Mouse (Mus musculus): Measurements from ENCODE around the gene Daw1.

Daw1 gene

GRCm38 (mm10) chr1:83159603-83160002 is at the start of gene Daw1:
Gene Daw1 (plus strand): TSS chr1:83159752.
- no peak for TF ChIP-seq GATA4 (IDR thresholded peaks at IDR 0.05; ENCODE audit: insufficient replicate concordance, low read length)

DNA sequence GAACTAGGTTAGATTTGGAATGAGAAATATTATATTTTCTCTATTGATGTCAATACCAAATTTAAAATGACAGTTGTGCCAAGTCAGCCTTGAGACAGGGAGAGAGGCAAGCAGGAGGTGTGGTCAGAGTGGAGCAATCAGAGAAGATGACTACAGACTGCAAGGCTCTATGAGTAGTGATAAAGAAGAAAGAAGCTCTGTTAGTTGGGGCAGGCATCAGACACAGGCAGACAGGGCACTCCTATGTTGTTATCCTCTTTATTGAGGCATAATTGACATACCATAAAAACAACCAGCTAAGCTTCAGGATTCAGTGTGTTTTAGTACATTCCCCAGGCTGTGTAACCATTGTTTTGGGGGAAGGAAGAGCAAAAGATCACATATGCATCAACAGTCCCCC is 48.6 kb upstream of the Daw1 start:
- no peak for TF ChIP-seq GATA4 (IDR thresholded peaks at IDR 0.05; ENCODE audit: insufficient replicate concordance, low read length)

- TF ChIP-seq GATA4 (IDR thresholded peaks at IDR 0.05; ENCODE audit: insufficient replicate concordance, low read length), result no peak
Measured at GRCm38 (mm10) chr1:83111726-83112125, 47.8 kb upstream of the Daw1 start.

DNA sequence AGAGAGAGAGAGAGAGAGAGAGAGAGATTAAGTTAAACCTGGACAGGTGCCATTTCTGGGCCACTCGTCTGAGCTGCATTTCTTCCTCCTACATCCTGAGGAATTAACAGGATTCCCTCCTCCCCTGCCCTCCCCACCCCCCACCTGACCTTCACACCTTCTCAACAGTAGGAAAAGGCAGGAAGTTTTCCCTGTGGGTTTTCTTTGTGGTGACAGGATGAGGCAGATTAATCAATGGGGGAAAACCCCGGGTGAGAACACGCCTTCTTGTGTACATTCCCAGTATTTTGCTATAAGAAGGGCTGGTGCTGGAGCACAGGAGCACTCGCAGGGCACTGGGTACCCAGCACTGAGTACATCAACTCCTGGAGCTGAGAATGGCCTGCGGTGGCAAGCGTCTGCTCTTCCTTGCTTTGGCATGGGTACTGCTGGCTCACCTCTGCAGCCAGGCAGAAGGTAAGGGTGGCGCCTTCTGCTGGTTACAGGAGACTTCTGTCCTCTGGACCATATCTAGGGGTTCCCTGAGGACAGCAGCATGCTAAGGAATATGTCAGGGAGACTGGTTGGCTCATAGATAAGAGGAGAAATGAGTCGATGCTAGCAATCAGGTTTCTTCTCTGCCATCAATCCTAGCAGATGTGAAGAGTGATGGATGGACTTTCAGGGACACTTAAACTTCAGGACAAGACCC is 43.0 kb upstream of the Daw1 start, which contains the start of gene Ccl20:
Gene Ccl20, plus strand, starts transcription at position 320 of the 691 bp plus-strand sequence.
- no peak for TF ChIP-seq GATA4 (IDR thresholded peaks at IDR 0.05; ENCODE audit: insufficient replicate concordance, low read length)

- TF ChIP-seq GATA4 (IDR thresholded peaks at IDR 0.05; ENCODE audit: insufficient replicate concordance, low read length), result no peak
Measured at GRCm38 (mm10) chr1:83117217-83117616, 42.3 kb upstream of the Daw1 start.

DNA sequence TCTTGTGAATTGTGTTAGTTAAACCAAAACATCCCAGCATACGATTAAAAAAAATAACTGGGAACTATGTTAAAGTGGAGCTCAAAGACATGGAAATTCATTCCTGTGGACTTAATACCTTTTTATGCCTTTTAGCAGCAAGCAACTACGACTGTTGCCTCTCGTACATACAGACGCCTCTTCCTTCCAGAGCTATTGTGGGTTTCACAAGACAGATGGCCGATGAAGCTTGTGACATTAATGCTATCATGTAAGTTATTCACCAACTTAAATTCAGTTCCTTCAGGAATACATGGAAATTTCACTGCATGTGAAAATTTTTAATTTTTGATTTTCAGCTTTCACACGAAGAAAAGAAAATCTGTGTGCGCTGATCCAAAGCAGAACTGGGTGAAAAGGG is 41.9 kb upstream of the Daw1 start:
- no peak for TF ChIP-seq GATA4 (IDR thresholded peaks at IDR 0.05; ENCODE audit: insufficient replicate concordance, low read length)

GRCm38 (mm10) chr1:83119903-83120302 is 39.6 kb upstream of the Daw1 start:
- no peak for TF ChIP-seq GATA4 (IDR thresholded peaks at IDR 0.05; ENCODE audit: insufficient replicate concordance, low read length)

DNA sequence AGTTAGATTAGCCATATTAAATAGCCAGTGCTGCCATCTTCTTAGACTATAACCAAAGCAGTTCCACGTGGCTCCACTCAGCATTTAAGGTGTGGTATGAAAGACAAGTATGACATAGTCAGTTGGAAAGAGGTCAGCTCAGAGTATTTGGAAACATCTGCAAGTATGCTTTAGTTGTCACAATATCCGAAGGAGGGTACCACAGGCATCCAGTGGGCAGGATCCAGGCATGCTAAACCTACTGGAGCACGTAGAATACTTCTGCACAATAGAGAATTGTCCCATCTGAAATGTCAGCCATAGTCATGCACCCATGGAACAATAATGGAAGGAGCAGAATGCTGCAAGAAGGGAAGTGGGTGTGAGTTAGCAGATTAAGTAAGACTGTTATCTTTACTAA is 39.2 kb upstream of the Daw1 start:
- no peak for TF ChIP-seq GATA4 (IDR thresholded peaks at IDR 0.05; ENCODE audit: insufficient replicate concordance, low read length)

GRCm38 (mm10) chr1:83123201-83123600 is 36.4 kb upstream of the Daw1 start:
- TF ChIP-seq GATA4 (IDR thresholded peaks at IDR 0.05; ENCODE audit: insufficient replicate concordance, low read length), result no peak

DNA sequence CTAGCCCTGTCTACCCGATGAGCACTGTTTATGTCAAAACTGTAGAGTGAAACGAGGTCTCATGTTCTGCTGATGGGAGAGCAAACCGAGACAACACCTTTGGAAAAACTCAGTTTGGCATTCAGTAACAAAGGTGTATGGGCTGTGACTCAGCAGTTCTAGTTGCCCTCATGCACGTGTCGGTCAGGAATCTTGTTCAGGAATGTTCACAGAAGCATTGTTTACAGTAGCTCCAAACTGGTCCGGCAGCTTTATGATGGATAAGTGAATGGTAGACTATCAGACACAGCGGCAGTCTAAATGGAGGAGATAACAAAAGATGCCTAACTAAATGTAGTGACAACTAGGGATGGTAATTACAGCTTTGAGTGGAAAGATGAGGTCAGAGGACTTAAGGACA is 23.7 kb upstream of the Daw1 start:
- TF ChIP-seq GATA4 (IDR thresholded peaks at IDR 0.05; ENCODE audit: insufficient replicate concordance, low read length), result no peak

DNA sequence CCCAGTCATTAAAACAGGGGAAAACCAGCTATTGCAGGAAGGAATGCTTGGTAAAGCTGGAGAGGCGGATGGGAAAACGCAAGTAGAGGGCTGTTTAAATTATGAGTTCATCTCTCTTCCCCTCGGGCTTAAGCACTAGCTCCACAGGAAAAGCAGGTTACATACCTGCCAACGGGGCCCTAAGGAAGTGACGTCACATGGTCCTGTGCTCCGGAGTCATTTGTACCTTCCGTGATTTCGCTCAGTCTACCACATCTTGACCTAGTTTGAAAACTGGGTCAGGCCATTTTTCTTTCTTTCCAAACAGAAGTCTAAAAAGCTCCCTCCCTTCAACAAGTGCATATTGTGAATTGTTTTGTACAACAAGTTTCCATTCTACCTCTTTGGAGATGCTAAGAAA is 21.7 kb upstream of the Daw1 start:
- TF ChIP-seq GATA4 (IDR thresholded peaks at IDR 0.05; ENCODE audit: insufficient replicate concordance, low read length), result no peak

DNA sequence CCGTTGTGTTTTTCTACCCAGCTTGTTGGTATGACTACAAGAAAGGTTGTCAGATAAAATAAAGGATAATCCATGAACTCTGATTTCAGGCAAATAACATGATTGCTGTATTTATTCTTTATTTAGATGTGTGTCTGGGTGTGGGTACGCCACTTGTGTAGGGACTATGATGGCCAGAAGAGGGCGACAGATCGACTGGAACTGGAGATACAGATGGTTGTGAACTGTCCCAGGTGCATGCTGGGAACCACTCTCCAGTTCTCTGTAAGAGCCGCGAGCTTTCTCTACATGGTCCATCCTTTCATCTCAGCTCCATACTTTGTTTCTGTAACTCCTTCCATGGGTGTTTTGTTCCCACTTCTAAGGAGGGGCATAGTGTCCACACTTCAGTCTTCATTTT is 20.8 kb upstream of the Daw1 start:
- TF ChIP-seq GATA4 (IDR thresholded peaks at IDR 0.05; ENCODE audit: insufficient replicate concordance, low read length), result no peak

DNA sequence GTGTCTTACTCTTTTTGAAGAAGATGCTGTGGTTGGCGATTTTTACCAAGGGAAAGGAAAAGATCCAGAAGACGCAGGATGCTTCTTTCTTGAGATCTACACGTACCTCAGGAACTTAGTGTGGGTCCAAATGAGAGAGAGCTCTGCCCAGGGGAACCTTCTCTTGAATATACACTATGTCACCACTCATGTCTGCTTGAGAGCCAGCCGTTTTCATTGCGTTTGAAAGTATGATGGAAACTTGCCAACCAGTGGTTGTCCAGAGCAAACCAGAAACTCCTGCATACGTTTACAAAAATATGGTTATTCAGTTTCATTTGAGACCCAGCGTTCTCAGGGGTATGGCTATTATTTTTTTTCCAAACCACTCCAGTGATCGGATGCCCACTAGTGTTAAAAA is 18.0 kb upstream of the Daw1 start:
- TF ChIP-seq GATA4 (IDR thresholded peaks at IDR 0.05; ENCODE audit: insufficient replicate concordance, low read length), result no peak

DNA sequence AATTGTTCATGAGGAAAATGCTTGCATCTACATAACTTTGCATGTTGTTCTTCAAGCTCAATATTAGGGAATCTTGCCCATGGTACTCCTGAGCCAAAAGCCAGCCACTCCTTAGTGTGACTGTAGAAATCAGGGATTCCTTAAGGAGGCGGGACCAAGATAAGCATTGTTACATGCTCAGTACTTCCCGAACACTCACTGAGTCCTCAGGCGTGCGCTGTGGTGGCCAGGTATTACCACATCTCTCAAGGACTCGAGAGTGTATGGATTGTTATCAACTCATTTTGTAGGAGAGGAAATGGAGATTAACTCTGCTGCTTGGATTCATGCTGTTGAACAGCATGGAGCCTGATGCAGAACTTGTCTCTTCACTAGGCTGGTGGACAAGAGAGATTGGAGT is 17.5 kb upstream of the Daw1 start:
- no peak for TF ChIP-seq GATA4 (IDR thresholded peaks at IDR 0.05; ENCODE audit: insufficient replicate concordance, low read length)

DNA sequence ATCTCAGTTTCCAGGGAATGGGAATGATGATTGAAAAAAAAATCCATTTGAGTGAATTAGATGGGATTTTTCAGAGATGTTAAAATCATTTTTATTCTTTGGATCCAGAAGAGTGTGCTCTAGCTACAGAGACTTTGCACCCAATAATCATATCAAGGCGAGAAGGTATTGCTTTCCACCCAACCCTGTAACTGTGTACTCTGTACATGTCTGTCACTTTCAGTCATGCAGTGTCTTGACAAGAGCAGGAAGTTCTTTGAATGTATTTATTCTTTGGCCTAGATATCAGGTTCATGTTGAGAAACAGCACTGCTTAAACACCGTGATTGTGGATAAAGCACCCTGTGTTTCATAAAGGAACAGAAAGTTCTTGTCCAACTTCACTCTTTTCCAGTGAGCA is 13.0 kb upstream of the Daw1 start:
- TF ChIP-seq GATA4 (IDR thresholded peaks at IDR 0.05; ENCODE audit: insufficient replicate concordance, low read length), result no peak

DNA sequence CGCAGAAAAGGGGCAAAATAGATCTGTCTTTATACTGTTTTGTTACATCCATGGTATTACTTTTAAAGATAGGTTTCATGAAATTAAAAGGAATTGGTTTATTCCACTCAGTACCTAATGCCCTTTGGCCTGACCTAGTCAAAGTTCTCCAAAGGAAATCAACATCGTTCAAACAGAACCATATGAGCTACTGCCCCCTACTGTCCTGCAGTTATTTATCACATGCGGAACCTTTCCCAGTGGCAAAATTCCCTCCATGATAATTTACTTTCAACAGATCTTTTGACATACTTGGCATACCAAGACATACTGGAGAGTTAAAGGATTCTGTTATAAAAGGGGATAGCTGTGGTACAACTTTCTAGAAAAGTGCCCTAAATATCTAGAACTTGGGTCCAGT is 9.3 kb upstream of the Daw1 start:
- TF ChIP-seq GATA4 (IDR thresholded peaks at IDR 0.05; ENCODE audit: insufficient replicate concordance, low read length), result no peak

- no peak for TF ChIP-seq GATA4 (IDR thresholded peaks at IDR 0.05; ENCODE audit: insufficient replicate concordance, low read length)
Measured at GRCm38 (mm10) chr1:83152961-83153360, 6.6 kb upstream of the Daw1 start.

Measured in liver, adult (tissue).